Mouse (Mus musculus): ENCODE results near the gene Agtr1b.

Agtr1b gene

DNA sequence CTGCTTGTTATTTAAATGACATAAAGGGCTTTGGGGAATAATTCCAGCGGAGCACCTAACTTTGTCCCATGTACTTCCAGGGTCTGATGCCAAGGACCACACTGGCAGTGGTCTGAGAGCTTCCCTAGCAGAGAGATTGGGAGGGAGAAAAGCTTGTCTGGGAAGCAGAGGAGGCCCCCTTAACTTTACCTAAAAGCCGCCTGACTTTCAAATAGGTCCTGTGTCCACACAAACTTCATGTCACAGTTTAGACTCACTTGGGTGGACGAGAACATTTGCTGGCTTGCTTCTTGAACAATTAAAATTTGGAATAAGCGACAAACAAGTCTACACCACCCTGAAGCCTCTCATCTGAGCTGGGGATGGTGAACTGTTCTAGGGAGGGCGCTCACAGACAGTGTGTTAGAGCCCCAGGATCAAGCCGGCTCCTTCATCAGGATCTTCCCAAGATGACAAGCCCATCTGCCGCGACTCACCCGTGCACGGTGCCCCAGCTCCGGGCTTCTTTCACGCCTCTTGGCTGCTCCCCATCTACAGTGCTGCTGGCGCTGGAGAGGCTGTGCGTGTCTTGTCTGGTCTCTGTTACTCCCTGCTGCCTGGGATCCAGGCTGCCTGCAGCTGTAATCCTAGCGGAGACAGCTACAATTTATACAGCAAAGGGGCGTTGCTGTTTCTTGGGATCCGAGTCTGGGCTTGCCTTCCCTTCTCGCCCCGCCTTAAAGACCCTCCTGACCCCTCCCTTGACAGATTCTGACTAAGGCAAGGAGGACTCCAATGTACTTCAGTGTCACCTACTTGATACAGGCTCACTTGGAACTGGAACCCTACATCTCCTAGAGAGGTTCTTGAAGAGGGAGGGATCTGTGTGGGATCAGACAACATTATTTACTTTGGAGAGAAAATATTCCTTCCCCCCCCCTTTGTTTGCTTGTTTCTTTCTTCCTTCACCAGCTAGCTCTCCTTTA, at the start of gene Agtr1b:
Gene Agtr1b, minus strand, starts transcription at position 620 of the 965 bp plus-strand sequence.
- no peak for DNase-seq (ENCODE audit: low read depth, low spot score)

DNA sequence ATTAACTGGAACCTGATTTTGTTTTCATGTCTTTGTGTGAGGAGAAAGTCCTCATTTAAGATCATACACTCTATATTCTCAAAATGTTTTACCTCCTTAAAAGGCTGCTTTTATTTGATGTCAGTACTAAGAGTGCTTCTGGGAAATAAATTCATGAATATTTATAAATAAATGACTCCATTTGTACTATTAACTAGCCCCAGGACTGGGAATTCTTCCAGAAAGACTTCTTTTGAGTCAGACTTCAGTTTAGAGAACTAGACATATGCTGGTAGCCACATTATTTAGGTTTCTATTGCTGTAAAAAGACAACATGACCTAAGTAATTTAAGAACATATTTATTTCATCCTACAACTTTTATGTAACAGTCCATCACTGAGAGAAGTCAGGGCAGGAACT, 13.4 kb downstream of the Agtr1b start:
- no peak for DNase-seq (ENCODE audit: low read depth, low spot score)

DNA sequence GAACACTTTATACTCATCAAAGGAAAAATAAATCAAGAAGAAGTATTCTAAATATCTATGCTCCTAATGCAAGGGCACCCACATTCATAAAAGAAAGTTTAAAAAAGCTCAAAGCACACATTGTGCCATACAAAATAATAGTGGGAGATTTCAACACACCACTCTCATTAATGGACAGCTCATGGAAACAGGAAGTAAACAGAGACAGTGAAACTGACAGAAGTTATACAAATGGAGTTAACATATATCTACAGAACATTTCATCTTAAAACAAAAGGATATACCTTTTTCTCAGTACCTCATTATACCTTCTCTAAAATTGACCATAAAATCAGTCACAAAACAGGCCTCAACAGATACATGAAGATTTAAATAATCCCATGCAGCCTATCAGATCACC, 18.8 kb downstream of the Agtr1b start:
- no peak for DNase-seq (ENCODE audit: low read depth, low spot score)

DNA sequence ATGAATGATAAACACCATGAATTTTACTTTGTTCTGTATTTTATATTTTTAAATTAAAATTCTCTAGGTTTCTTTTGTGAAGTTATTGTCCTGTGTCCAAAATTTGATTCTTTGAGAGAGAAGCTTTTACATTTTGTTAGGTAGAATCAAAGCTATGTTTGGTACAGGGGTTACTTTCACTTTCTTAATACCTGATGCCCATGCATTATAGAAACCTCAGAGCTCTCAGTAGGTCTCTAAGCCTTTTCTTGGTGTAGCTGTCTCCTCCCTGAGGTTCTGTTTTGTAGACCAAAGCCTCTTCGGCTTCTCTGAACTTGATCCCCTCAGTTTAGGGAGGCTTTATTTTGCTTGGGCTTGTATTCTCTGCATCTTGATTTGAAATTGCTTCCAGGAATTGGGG, 26.6 kb downstream of the Agtr1b start:
- no peak for DNase-seq (ENCODE audit: low read depth, low spot score)

DNA sequence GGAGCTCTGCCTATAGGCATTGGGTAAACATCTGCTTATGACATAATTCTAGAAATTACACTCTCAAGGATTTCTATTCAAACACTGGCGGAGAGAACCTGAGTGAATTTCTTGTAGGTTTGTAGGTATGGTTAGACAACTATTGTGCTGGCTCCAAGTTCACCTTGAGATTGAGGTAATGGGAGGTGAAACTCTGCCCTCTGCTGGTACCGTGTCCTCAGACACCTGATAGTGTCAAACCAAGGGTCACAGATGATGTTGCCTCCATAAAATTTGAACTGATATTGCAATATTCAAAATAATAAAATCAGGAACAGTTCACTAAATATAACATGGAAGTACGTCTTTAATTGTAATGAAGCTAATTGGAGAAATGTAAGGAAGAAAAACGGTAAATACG, 32.3 kb downstream of the Agtr1b start:
- no peak for DNase-seq (ENCODE audit: low read depth, low spot score)

DNA sequence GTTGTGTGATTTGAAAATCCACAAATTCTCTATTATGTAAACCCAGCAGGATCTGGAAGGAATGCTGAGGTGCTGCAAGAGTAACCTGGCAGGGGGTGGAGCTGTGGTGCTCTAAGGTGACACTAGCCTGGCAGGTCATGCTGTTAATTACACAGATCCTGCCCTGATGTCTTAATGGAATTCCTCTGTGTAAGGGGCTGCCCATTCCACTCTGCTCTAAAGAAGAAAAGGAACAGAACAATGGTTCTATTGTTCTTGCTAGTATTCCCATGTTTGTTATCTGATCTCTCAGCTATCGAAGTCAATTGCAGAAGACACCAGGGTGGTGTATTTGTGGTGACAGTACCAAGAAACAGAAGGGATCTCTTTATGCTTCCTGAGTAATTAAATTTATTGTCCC, 49.7 kb downstream of the Agtr1b start:
- no peak for DNase-seq (ENCODE audit: low read depth, low spot score)

DNA sequence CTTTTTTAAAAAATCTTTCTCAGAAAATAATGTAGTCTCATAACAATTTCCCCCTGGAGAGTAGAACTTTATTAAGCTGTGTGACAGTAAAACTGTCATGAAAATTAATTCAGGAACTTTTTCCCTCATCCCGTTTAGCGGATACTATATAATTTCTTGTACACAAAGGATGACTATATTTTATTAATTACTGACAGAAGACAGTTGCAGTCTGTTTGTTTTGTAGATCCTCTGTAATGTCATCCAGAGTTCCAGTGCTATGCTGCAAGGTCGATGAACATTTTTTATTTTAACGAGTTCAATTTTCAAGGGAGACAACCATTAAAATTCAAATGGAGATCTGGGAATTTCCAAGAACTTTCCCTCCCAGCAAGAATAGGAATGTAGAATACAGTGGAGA, 57.8 kb downstream of the Agtr1b start:
- DNase-seq (ENCODE audit: low read depth, low spot score) = no peak

DNA sequence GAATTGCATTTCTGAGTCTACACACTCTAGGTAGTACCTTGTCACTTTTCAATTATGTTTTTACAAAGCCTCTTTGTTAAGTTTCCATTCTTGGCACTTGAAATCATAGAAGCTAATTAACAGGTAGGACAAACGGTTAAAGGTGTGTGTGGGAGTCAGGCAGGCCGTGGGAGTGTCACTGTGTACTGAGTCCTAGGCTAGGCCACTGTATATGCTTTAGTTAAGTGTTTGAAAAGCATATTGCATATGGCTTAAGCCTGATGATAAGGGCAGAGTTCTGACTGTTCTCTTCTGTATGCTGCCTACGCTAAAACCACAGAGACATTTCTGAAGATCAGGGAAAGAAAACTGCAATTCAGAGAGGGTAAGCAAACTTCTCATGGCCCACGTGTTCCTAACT, 59.7 kb downstream of the Agtr1b start:
- no peak for DNase-seq (ENCODE audit: low read depth, low spot score)

DNA sequence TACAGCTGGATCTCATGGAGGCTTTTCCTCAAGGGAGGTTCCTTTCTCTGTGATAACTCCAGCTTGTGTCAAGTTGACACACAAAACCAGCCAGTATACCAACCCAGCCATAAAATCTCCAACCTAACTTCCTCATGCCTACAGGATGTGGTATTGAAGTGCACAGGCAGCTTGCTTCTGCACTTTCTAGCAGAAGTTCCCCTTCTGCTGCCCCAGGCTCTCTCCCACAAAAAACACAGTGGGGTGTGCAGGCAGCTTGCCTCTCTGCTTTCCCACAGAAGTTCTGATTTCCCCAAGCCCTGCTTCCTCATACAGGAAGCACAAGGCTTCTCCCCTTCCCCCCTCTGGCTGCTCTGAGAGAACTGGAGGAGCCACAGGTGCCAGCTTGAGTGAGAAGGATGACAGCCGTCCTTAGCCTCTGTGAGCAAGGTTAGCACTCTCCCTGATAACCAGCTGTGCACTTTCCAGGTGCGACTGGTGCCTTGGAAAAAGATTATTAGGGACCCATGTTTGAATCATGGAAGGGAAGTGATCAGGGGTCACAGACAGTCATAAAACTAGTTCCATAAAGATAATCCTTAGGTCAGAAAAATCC, 62.1 kb downstream of the Agtr1b start:
- DNase-seq (ENCODE audit: low read depth, low spot score) = no peak

DNA sequence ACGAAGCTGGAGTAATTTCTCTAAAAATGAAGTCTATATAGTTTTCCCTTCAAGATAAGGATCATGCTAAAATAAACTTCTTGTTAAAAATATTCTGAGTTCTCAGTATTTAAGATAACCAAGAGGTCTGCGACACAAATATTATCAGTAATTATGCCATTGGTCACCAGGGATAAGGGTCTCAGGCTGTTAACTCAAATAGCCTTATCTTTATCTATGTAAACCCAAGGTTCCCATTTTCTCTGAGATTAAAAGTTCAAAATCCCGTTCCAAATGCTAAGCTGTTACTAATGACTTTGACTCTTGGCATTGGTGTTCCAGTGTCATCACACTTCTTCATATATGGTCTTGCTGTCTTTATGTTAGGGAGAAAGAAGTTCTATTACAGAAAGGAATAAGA, 71.4 kb downstream of the Agtr1b start:
- no peak for DNase-seq (ENCODE audit: low read depth, low spot score)

DNA sequence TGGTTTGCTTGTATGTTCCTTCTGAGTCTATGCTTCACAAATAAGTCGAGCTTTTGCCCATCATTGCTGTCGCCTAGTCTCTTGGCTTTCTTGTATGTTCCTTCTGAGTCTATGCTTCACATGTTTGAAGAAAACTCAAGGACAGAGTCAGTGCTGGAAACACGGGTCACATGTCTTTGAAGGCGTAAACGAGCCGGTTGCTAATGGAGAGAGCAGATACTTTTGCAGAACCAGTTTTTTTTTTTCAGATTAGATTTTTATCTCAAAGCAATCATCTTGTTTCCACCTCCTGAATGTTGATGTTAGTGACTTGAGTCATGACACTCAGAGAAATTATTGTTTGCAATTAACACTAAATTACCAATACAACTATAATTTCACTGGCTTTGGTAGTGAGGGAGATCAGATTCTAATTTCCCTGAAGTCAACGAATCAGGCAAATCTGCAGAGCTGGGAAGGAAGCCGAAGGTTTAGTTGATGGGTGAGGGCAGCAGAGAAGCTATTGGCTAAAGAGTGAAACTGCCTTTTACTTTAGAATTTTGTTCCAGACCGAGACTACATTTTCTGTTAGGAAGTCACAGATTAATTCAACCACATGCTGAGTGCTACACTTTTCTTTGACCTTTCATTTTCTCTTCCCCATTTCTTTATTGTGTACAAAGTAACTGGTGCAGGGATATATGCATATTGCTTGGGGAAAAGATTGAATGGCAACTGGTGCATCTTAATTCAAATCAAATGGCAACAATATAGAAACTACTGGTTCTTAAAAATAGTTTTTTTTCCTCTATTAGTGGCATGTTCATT, 72.2 kb downstream of the Agtr1b start:
- no peak for DNase-seq (ENCODE audit: low read depth, low spot score)

DNA sequence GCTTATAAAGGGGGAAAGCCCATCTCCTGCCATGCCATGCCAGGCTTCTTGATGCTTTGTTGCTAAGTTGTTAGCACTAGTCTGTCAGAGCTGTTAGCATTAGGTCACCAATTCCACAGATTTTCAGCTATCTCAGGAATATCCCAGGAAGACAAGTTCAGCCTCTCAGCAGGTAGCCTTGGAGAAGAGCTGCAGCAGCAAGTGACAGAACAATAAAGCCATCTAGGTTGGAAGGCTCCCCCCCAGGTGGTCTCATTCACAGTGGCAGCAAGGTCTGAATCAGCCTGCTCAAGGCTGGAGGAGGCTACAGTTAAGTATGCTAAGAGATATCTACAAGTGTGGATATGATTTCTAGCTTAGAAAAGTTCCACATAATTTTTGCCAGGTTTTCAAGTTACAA, 75.6 kb downstream of the Agtr1b start:
- DNase-seq (ENCODE audit: low read depth, low spot score) = peak; percentile 18

DNA sequence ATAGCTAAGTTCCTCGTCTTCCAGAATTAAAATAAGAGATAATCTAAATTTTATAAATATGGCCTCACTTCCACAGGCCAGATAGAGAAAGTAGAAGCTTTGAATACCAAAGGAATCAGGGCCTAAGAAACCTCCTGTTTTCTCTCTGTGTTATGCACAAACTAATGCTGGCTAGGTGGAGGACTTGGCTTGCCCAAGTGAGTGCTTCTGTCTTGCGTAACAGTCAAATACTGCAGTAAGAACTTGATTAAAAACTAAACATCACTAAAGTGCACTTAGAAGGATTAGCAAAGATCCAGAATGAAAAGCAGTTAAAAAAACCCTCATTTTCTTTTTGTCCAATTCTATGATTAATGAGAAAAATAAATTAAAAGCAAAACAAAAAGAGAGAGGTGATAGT, 78.2 kb downstream of the Agtr1b start:
- DNase-seq (ENCODE audit: low read depth, low spot score) = no peak

DNA sequence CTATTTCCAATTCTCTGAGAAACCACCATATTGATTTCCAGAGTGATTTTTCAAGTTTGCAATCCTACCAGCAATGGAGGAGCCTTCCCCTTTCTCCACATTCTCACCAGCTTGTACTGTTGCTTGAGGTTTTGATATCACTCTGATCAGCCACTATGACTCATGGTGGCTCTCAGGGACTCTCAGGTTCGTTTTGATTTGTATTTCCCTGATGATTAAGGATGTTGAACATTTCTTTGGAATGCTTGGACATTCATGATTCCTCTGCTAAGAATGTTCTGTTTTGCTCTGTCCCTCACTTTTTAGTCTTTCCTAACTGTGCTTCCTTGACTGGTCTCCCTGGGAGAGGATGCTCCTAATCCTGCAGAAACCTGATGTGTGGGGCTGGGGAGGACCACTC, 85.2 kb downstream of the Agtr1b start:
- DNase-seq (ENCODE audit: low read depth, low spot score) = no peak

DNA sequence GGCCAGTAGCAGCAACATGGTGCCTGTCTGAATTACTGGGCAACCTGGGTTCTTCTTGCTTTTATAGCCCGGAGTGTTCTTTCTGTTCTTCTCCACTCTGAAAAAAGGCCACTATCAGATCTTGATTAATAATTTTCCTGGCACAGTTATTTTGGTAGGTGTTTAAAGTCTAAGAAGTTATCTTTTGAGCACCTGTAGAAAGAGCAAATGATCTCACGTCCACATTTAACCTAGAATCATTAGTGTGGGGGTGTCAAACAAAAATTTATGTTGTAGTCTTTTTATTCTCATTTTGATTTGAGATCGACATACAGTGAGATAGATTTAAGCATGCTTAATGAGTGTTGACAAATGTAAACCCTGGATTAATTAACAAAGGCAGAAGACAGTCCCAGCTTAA, 91.3 kb downstream of the Agtr1b start, which contains the start of gene Cpb1:
Gene Cpb1, minus strand, starts transcription at position 101 of the 400 bp plus-strand sequence.
- no peak for DNase-seq (ENCODE audit: low read depth, low spot score)

Measured in WW6 (cell line).